Mouse (Mus musculus) cortical plate, adult 2 months (tissue): ENCODE data around the gene 4933428G20Rik.

Experiments
- CTCF ChIP-seq: fragments of 200-500 bp; IDR thresholded peaks from 2 replicates; pipeline ENCODE4 v1.5.1; 2011; ENCODE audit warnings: mild to moderate bottlenecking, control low read depth, low read length; ENCODE audit not compliant: insufficient read depth; ENCODE audit errors: extremely low read depth
- POLR2A ChIP-seq: fragments of 200-500 bp; IDR thresholded peaks from 2 replicates; pipeline ENCODE4 v1.6.1; 2011; ENCODE audit warnings: mild to moderate bottlenecking, low read length, control low read depth; ENCODE audit not compliant: insufficient read depth; ENCODE audit errors: extremely low read depth

GRCm38 (mm10) chr11:97547957-97548706 lies 48.0 kb upstream of the 4933428G20Rik start:
- TF ChIP-seq CTCF (no peak), POLR2A (no peak)
